Comparison of ENCODE assay signal across 8 mouse cellular contexts in the genomic region with DNA sequence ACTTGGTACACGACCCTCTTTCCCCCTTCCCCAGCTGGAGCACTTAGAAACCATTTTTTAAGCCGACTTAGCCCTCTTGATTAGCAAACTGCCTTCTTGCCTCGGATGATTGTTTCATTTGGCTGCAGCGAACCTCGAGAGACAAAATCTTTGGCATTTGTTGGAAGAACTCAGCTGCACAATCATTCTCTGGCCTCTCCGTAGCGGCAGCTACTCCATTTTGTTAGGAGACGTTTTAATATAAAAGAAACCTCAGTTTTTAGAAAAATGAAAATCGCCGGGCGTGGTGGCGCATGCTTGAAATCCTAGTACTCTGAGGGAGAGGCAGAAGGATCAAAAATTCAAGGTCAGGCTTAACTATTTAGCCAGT. TPM values are rescaled to one million over a fixed set of nuclear protein-coding genes. Genes with fewer than 3 reads are reported as not detected.
DNase-seq lines count a peak whose midpoint lies in the region; ATAC-seq and TF ChIP-seq lines count a peak whose summit lies in the region.

No protein-coding gene starts in this region.

- H3K27me3 ChIP-seq in heart, embryonic 15.5 days, result no peaks in the 10 kb centered on the region; the same call in 1 of the 2 replicates
- H3K27me3 ChIP-seq in hindbrain, postnatal 0 days (ENCODE audit: insufficient read depth, low read length), result no peaks in the 10 kb centered on the region

- peak overlapping the region; percentile 91 for H3K9ac ChIP-seq in heart, embryonic 15.5 days
- peak overlapping the region; percentile 81 for H3K9ac ChIP-seq in hindbrain, postnatal 0 days (replicated peaks; ENCODE audit: low read length)

- no peaks in the 10 kb centered on the region for H3K9me3 ChIP-seq in heart, embryonic 15.5 days (replicated peaks)
- H3K9me3 ChIP-seq in hindbrain, postnatal 0 days (ENCODE audit: low read length), result no peaks in the 10 kb centered on the region

- H3K4me1 ChIP-seq in heart, embryonic 15.5 days (replicated peaks), result peaks cover 11% of the 10 kb centered on the region
- H3K4me1 ChIP-seq in hindbrain, postnatal 0 days (ENCODE audit: insufficient read depth, low read length), result peaks cover 4% of the 10 kb centered on the region

- H3K27ac ChIP-seq in heart, embryonic 15.5 days, result peak overlapping the region; percentile 91
- peak overlapping the region; percentile 91 for H3K27ac ChIP-seq in hindbrain, postnatal 0 days

- ATAC-seq in heart, embryonic 15.5 days (replicated peaks; ENCODE audit: insufficient number of reproducible peaks, insufficient read depth, low FRiP score, low read depth), result no peak
- ATAC-seq in hindbrain, postnatal 0 days, result no peak

- H3K4me2 ChIP-seq in heart, embryonic 15.5 days, result peak overlapping the region; percentile 94
- H3K4me2 ChIP-seq in hindbrain, postnatal 0 days (ENCODE audit: low read depth, low read length), result peak overlapping the region; percentile 96

- H3K36me3 ChIP-seq in heart, embryonic 15.5 days, result no peaks in the 10 kb centered on the region
- no peaks in the 10 kb centered on the region for H3K36me3 ChIP-seq in hindbrain, postnatal 0 days (ENCODE audit: insufficient read depth, low read length)

- peak overlapping the region; percentile 70 for H3K4me3 ChIP-seq in heart, embryonic 15.5 days
- H3K4me3 ChIP-seq in hindbrain, postnatal 0 days (ENCODE audit: low read length), result peak overlapping the region; percentile 71

- 2% methylated on average over 12 of the region's 12 CpGs for WGBS in heart, embryonic 15.5 days
- WGBS in hindbrain, postnatal 0 days, result 1% methylated on average over 12 of the region's 12 CpGs

- TF ChIP-seq CTCF in hindbrain, postnatal 0 days (IDR thresholded peaks at IDR 0.05; ENCODE audit: low read depth), result no peak

- DNase-seq in heart, postnatal 4 days, result no peak
- peak; percentile 11 for DNase-seq in urinary bladder, postnatal 25 days (ENCODE audit: low spot score)
- no peak for DNase-seq in urinary bladder, postnatal 14 days (ENCODE audit: low spot score)
- no peak for DNase-seq in hindbrain, postnatal 0 days (ENCODE audit: low spot score)
- peak; percentile 35 for DNase-seq in naive thymus-derived CD4-positive, alpha-beta T cell, adult 2 months (ENCODE audit: low read depth)
- no peak for DNase-seq in embryo, embryonic 9.5 days (ENCODE audit: extremely low spot score)
- no peak for DNase-seq in Muller cell, postnatal 12 days (ENCODE audit: inconsistent ontology term)

RNA-seq across cellular contexts. Expression of gene March5, which starts 31.9 kb away (rescaled TPM):
- polyA plus RNA-seq in heart, embryonic 15.5 days (2015; fragmentation: Nextera tagmentation; extraction: Ambion mirVana), result 78.3 and 81.8 TPM in 2 replicates
- total RNA-seq in heart, postnatal 4 days (2021), result 10 to 100 TPM; 78.4 to 79.7 TPM
- 50.3 and 65.0 TPM in 2 replicates for total RNA-seq in hindbrain, postnatal 0 days (2014; rRNA removed)
- 94.8 and 100 TPM in 2 replicates for polyA plus RNA-seq in hindbrain, postnatal 0 days (2015; fragmentation: Nextera tagmentation; extraction: Ambion mirVana)

RNA-seq across cellular contexts. Expression of gene Cpeb3, which starts 33.0 kb away (rescaled TPM):
- 7.6 and 9.9 TPM in 2 replicates for polyA plus RNA-seq in heart, embryonic 15.5 days (2015; fragmentation: Nextera tagmentation; extraction: Ambion mirVana)
- 10 to 100 TPM; 38.5 to 45.0 TPM for total RNA-seq in heart, postnatal 4 days (2021)
- total RNA-seq in hindbrain, postnatal 0 days (2014; rRNA removed), result 23.7 and 26.1 TPM in 2 replicates
- polyA plus RNA-seq in hindbrain, postnatal 0 days (2015; fragmentation: Nextera tagmentation; extraction: Ambion mirVana), result 10.3 and 11.3 TPM in 2 replicates

Comparison
In these comparisons a context has a peak if more than half of its experiments do, and no peak if none do; other contexts are left out.
1. DNase-seq: peak in urinary bladder, postnatal 25 days (single experiment) and naive thymus-derived CD4-positive, alpha-beta T cell, adult 2 months (single experiment); none in heart, postnatal 4 days (single experiment), urinary bladder, postnatal 14 days (single experiment), hindbrain, postnatal 0 days (single experiment), embryo, embryonic 9.5 days (single experiment) and Muller cell, postnatal 12 days (single experiment).